Mouse (Mus musculus): ENCODE measurements around the gene Nr1i2.

The Nr1i2 gene

GRCm38 (mm10) chr16:38205272-38205671 is 89.4 kb downstream of the Nr1i2 start:
- no peak for DNase-seq (ENCODE audit: low read depth, low spot score)
